Mouse (Mus musculus) hindbrain, embryonic 13.5 days (tissue): ENCODE data around the gene Crip1. TPM values are rescaled to one million over a fixed set of nuclear protein-coding genes. Genes with fewer than 3 reads are reported as not detected.

Experiments used
- ATAC-seq: fragments of 200-750 bp; cut with Nextera tagmentation; 2 replicates; pipeline ENCODE4 v1.8.0; 2017; ENCODE audit warnings: moderate TSS enrichment; ENCODE audit not compliant: low FRiP score
- H3K27ac ChIP-seq: fragments of 300-500 bp; sonication (generic); 2 replicates; pipeline ENCODE4 v1.5.1; 2015; ENCODE audit warnings: inconsistent platforms, mild to moderate bottlenecking, moderate library complexity
- H3K27me3 ChIP-seq: fragments of 300-500 bp; sonication (generic); 2 replicates; pipeline ENCODE4 v1.6.1; 2015; ENCODE audit warnings: mild to moderate bottlenecking, inconsistent platforms
- H3K36me3 ChIP-seq: fragments of 300-500 bp; sonication (generic); 2 replicates; pipeline ENCODE4 v1.6.1; 2015; ENCODE audit warnings: mild to moderate bottlenecking, inconsistent platforms
- H3K4me1 ChIP-seq: fragments of 300-500 bp; sonication (generic); replicated peaks from 2 replicates; pipeline ENCODE4 v1.6.1; 2015; ENCODE audit warnings: inconsistent platforms
- H3K4me2 ChIP-seq: fragments of 300-500 bp; sonication (generic); 2 replicates; pipeline ENCODE4 v1.6.1; 2015; ENCODE audit warnings: inconsistent platforms, mild to moderate bottlenecking, moderate library complexity
- H3K4me3 ChIP-seq: fragments of 300-500 bp; sonication (generic); 2 replicates; pipeline ENCODE4 v1.5.1; 2015; ENCODE audit warnings: mild to moderate bottlenecking, inconsistent platforms
- H3K9ac ChIP-seq: fragments of 300-500 bp; sonication (generic); 2 replicates; pipeline ENCODE4 v1.6.1; 2015; ENCODE audit warnings: mild to moderate bottlenecking, inconsistent platforms
- H3K9me3 ChIP-seq: fragments of 300-500 bp; sonication (generic); 2 replicates; pipeline ENCODE4 v1.6.1; 2016; ENCODE audit warnings: inconsistent platforms
- WGBS: fragments of 180-500 bp; shearing (Covaris S2); methylation state at CpG from one replicate; pipeline ENCODE4 v1.1.7; 2015; 5-methylcytosine and 5-hydroxymethylcytosine counted together
- polyA plus RNA-seq: library from polyadenylated mRNA; unstranded; fragments of >200 nt; fragmentation: Nextera tagmentation; extraction: Ambion mirVana; gene quantifications from 2 replicates; pipeline ENCODE4 v1.2.1, GENCODE M21; 2015

Gene Crip1
- polyA plus RNA-seq, 1 experiment from 2014 or later, result 47.1 TPM

- H3K36me3 ChIP-seq, result peaks cover 40% of the 10 kb centered on the region
- H3K9me3 ChIP-seq, result no peaks in the 10 kb centered on the region
- H3K9ac ChIP-seq, result peak overlapping the region; percentile 82
- H3K27me3 ChIP-seq, result 0 out of 2 replicates have a peak, but pooled peaks cover 5% of the 10 kb centered on the region
- peaks cover 73% of the 10 kb centered on the region for H3K4me1 ChIP-seq
- H3K27ac ChIP-seq, result peak overlapping the region; percentile 89
- WGBS, result 19% methylated on average over 15 of the region's 15 CpGs
- H3K4me3 ChIP-seq, result peak overlapping the region; percentile 66
- no peak for ATAC-seq
- peak overlapping the region; percentile 73 for H3K4me2 ChIP-seq
Measured at GRCm38 (mm10) chr12:113142021-113142975, 3.8 kb upstream of the Crip1 start.

GRCm38 (mm10) chr12:113143164-113143563 lies 3.0 kb upstream of the Crip1 start:
- H3K4me2 ChIP-seq, result peak overlapping the region; percentile 73
- H3K27me3 ChIP-seq, result 0 out of 2 replicates have a peak, but pooled peaks cover 5% of the 10 kb centered on the region
- H3K4me3 ChIP-seq, result peak overlapping the region; percentile 66
- H3K9me3 ChIP-seq, result no peaks in the 10 kb centered on the region
- H3K36me3 ChIP-seq, result peaks cover 31% of the 10 kb centered on the region
- H3K4me1 ChIP-seq, result peaks cover 82% of the 10 kb centered on the region
- H3K9ac ChIP-seq, result peak overlapping the region; percentile 82
- H3K27ac ChIP-seq, result no peak overlapping the region
- no peak for ATAC-seq
- 73% methylated on average over 7 of the region's 7 CpGs for WGBS

- H3K4me3 ChIP-seq, result no peak overlapping the region
- no peaks in the 10 kb centered on the region for H3K9me3 ChIP-seq
- whole genome bisulfite sequencing, result 77% methylated on average over 20 of the region's 20 CpGs
- H3K36me3 ChIP-seq, result peaks cover 25% of the 10 kb centered on the region
- H3K9ac ChIP-seq, result no peak overlapping the region
- H3K4me2 ChIP-seq, result no peak overlapping the region
- H3K27ac ChIP-seq, result no peak overlapping the region
- H3K27me3 ChIP-seq, result peaks cover 11% of the 10 kb centered on the region; the same call in 1 of the 2 replicates
- peaks cover 77% of the 10 kb centered on the region for H3K4me1 ChIP-seq
- no peak for ATAC-seq
Measured at GRCm38 (mm10) chr12:113144001-113144756, 1.9 kb upstream of the Crip1 start.

GRCm38 (mm10) chr12:113144886-113145285 lies 1.2 kb upstream of the Crip1 start:
- no peak for ATAC-seq
- H3K9ac ChIP-seq, result no peak overlapping the region
- peaks cover 25% of the 10 kb centered on the region for H3K36me3 ChIP-seq
- H3K27ac ChIP-seq, result no peak overlapping the region
- H3K9me3 ChIP-seq, result no peaks in the 10 kb centered on the region
- peaks cover 12% of the 10 kb centered on the region; the same call in 1 of the 2 replicates for H3K27me3 ChIP-seq
- H3K4me2 ChIP-seq, result no peak overlapping the region
- no peak overlapping the region for H3K4me3 ChIP-seq
- 94% methylated on average over 16 of the region's 16 CpGs for WGBS
- peaks cover 73% of the 10 kb centered on the region for H3K4me1 ChIP-seq

GRCm38 (mm10) chr12:113145591-113145990 lies 525 bp upstream of the Crip1 start:
- Histone ChIP-seq H3K36me3 (peaks cover 25% of the 10 kb centered on the region), H3K9me3 (no peaks in the 10 kb centered on the region), H3K9ac (no peak overlapping the region), H3K27me3 (peaks cover 19% of the 10 kb centered on the region), H3K4me2 (no peak overlapping the region), H3K4me3 (no peak overlapping the region), H3K4me1 (peaks cover 70% of the 10 kb centered on the region), H3K27ac (no peak overlapping the region)
- 92% methylated on average over 5 of the region's 5 CpGs for WGBS
- no peak for ATAC-seq

GRCm38 (mm10) chr12:113147481-113147880 lies 1.4 kb downstream of the Crip1 start:
- WGBS, result 69% methylated on average over 8 of the region's 8 CpGs
- Histone ChIP-seq H3K4me3 (no peak overlapping the region), H3K36me3 (peaks cover 25% of the 10 kb centered on the region), H3K9me3 (no peaks in the 10 kb centered on the region), H3K4me2 (no peak overlapping the region), H3K27me3 (peaks cover 38% of the 10 kb centered on the region), H3K4me1 (peaks cover 61% of the 10 kb centered on the region), H3K9ac (no peak overlapping the region), H3K27ac (peak overlapping the region; percentile 30)
- ATAC-seq, result no peak

- no peak overlapping the region for H3K4me3 ChIP-seq
- peaks cover 23% of the 10 kb centered on the region for H3K36me3 ChIP-seq
- H3K9ac ChIP-seq, result no peak overlapping the region
- no peak overlapping the region for H3K4me2 ChIP-seq
- peaks cover 48% of the 10 kb centered on the region for H3K27me3 ChIP-seq
- WGBS, result 44% methylated on average over 16 of the region's 16 CpGs
- no peak overlapping the region for H3K27ac ChIP-seq
- peaks cover 50% of the 10 kb centered on the region for H3K4me1 ChIP-seq
- no peaks in the 10 kb centered on the region for H3K9me3 ChIP-seq
- no peak for ATAC-seq
Measured at GRCm38 (mm10) chr12:113148381-113149035, 2.4 kb downstream of the Crip1 start.

GRCm38 (mm10) chr12:113149341-113149740 lies 3.2 kb downstream of the Crip1 start:
- Histone ChIP-seq H3K9me3 (no peaks in the 10 kb centered on the region), H3K27ac (no peak overlapping the region), H3K27me3 (peaks cover 57% of the 10 kb centered on the region), H3K36me3 (peaks cover 15% of the 10 kb centered on the region), H3K4me1 (peaks cover 47% of the 10 kb centered on the region), H3K9ac (no peak overlapping the region), H3K4me2 (no peak overlapping the region), H3K4me3 (no peak overlapping the region)
- 62% methylated on average over 4 of the region's 4 CpGs for WGBS
- no peak for ATAC-seq

GRCm38 (mm10) chr12:113149896-113150295 lies 3.8 kb downstream of the Crip1 start:
- ATAC-seq, result no peak
- Histone ChIP-seq H3K27ac (no peak overlapping the region), H3K9me3 (no peaks in the 10 kb centered on the region), H3K9ac (no peak overlapping the region), H3K4me1 (peaks cover 47% of the 10 kb centered on the region), H3K4me3 (no peak overlapping the region), H3K36me3 (peaks cover 9% of the 10 kb centered on the region), H3K27me3 (peaks cover 58% of the 10 kb centered on the region), H3K4me2 (no peak overlapping the region)
- 87% methylated on average over 3 of the region's 3 CpGs for WGBS

GRCm38 (mm10) chr12:113150591-113150990 lies 4.5 kb downstream of the Crip1 start:
- no peak overlapping the region for H3K27ac ChIP-seq
- no peak for ATAC-seq
- H3K27me3 ChIP-seq, result peaks cover 58% of the 10 kb centered on the region
- peaks cover 2% of the 10 kb centered on the region for H3K36me3 ChIP-seq
- H3K4me3 ChIP-seq, result no peak overlapping the region
- no peak overlapping the region for H3K9ac ChIP-seq
- 92% methylated on average over 4 of the region's 4 CpGs for WGBS
- no peak overlapping the region for H3K4me2 ChIP-seq
- H3K9me3 ChIP-seq, result no peaks in the 10 kb centered on the region
- H3K4me1 ChIP-seq, result peaks cover 54% of the 10 kb centered on the region

GRCm38 (mm10) chr12:113151046-113151445 lies 4.9 kb downstream of the Crip1 start:
- Histone ChIP-seq H3K4me1 (peaks cover 51% of the 10 kb centered on the region), H3K4me3 (no peak overlapping the region), H3K27ac (no peak overlapping the region), H3K4me2 (no peak overlapping the region), H3K9ac (no peak overlapping the region), H3K9me3 (no peaks in the 10 kb centered on the region), H3K36me3 (no peaks in the 10 kb centered on the region), H3K27me3 (peaks cover 54% of the 10 kb centered on the region)
- ATAC-seq, result no peak
- 77% methylated on average over 8 of the region's 8 CpGs for WGBS
